Mouse (Mus musculus) heart, adult 2 months (tissue): ENCODE measurements around the gene Eras.

ENCODE experiments used
- CTCF ChIP-seq: fragments of 200-600 bp; IDR thresholded peaks from 2 replicates; pipeline ENCODE4 v1.8.1; 2022; ENCODE audit warnings: antibody characterized with exemption, mild to moderate bottlenecking, moderate library complexity
- EP300 ChIP-seq: fragments of 200-500 bp; IDR thresholded peaks from 2 replicates; pipeline ENCODE4 v1.6.1; 2011; ENCODE audit warnings: low read depth, low read length, control low read depth; ENCODE audit not compliant: insufficient read depth
- POLR2A ChIP-seq: fragments of 200-500 bp; IDR thresholded peaks from 2 replicates; pipeline ENCODE4 v1.6.1; 2011; ENCODE audit warnings: mild to moderate bottlenecking, low read depth, low read length, control low read depth; ENCODE audit not compliant: insufficient read depth

DNA sequence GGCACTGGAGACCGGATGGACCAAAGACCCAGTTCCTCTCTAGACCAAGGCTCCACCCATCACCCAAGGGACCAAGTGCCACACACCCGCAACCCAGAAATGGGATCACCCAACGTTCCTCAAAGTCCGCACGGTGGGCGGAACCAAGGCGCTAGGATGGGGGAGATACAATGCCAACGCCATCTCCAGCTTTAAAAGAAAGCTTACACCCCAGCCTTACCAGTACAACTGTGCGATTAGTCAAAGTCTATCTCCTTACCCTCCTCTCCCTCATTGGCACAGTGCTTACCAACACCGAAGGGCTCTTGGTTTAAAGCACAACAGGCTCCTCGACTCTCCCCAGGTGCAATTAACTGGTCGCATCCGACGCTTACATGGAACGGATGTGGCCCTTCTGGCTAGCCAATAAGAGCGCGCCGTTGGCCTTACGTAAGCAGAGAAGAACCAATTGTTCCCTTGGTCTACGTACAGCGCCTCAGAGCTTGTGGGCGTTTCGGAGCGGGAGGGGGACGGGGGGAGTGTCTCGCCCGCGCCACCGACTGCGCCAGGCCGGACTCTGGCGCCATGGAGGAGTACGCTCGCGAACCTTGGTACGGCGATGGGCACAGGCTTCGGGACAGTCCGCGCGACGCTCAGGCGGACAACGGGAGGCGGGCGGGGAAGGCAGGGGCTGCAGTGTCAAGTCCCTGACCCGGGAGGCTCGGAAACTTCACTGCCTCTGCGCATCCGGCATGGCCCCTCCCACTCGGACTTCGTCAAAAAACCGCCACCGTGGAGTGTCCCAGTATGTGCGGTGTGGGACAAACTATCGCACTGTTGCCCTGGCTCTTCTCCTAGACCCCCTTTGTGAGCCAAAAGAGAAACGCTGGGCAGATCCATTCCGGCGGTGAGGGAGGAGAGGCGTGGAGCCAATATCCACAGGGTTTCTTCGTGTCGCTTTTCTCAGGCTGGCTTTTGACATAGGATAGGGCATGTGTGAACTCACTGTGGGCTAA is 29.2 kb downstream of the Eras start, which contains the start of the genes Pqbp1 and Timm17b:
- no peak for TF ChIP-seq CTCF
- TF ChIP-seq POLR2A: peak; percentile 76
- no peak for TF ChIP-seq EP300
